Mouse (Mus musculus): ENCODE results near the gene Olfr1354.
"Not testable (repeated sequence)": the region's sequence is repeated elsewhere in the genome, so short reads cannot be mapped to it uniquely, and the experiment has no call there.

Gene Olfr1354

DNA sequence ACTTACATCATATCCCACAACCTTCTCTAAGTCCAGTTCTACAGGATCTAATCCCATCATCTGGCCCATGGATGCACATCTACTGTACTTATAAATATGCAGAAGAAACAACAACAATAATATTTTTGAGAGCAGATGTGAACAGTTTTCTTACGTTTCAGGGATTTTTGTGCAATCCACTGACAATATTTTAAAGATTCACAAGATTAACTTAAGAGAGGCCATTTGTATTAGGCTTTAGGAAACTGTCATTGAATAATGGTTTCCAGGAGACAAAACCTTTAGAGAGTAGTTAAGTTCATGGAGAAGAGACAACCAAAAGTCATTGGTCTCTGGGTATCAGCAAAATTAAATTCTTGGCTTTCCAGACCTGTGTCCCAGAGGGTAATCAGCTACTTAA, at the start of gene Olfr1354:
Gene Olfr1354, plus strand, starts transcription at position 301 of the 400 bp plus-strand sequence.
- not testable (repeated sequence) for DNase-seq (ENCODE audit: extremely low read depth, low read depth, low spot score)

DNA sequence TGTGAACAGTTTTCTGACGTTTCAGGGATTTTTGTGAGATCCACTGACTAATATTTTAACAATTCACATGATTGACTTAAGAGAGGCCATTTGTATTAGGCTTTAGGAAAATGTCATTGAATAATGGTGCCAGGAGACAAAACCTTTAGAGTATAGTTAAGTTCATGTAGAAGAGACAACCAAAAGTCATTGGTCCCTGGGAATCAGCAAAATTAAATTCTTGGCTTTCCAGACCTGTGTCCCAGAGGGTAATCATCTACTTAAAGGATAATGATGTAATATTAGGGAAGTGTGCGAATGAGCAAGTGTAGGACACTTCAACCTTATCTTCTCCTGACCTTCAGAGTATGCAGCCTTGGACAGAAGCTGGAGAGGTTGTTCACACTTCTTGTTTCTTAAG, 37.7 kb upstream of the Olfr1354 start, which contains the start of gene Olfr1355:
Gene Olfr1355, plus strand, starts transcription at position 301 of the 400 bp plus-strand sequence.
- DNase-seq (ENCODE audit: extremely low read depth, low read depth, low spot score), result no peak

DNA sequence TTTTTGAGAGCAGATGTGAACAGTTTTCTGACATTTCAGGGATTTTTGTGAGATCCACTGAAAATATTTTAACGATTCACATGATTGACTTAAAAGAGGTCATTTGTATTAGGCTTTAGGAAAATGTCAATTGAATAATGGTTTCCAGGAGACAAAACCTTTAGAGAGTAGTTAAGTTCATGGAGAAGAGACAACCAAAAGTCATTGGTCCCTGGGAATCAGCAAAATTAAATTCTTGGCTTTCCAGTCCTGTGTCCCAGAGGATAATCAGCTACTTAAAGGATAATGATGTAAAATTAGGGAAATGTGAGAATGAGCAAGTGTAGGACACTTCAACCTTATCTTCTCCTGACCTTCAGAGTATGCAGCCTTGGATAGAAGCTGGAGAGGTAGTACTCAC, 37.4 kb downstream of the Olfr1354 start, which contains the start of gene Olfr8:
Gene Olfr8, plus strand, starts transcription at position 301 of the 400 bp plus-strand sequence.
- not testable (repeated sequence) for DNase-seq (ENCODE audit: extremely low read depth, low read depth, low spot score)

DNA sequence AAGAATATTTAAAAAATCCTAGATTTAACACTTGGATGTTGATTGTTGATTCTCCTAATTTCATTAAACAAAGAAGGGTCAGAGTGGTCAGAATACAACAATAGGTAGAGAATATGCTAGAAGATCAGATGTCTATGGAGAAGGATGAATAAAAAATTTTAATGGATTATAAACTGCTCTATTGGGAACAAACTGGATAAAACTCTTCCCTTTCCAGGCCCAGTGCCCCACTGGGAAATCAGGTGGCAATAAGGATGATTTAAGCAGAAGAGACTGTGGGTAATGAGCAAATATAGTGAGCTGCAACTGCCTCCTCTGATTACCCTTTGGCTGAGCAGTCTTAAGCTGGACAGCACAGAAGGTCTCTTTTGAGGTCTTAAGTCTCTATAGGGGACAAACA, 50.0 kb downstream of the Olfr1354 start, which contains the start of gene Olfr1353:
Gene Olfr1353, plus strand, starts transcription at position 301 of the 400 bp plus-strand sequence.
- DNase-seq (ENCODE audit: extremely low read depth, low read depth, low spot score), result not testable (repeated sequence)

Measured in fat pad, adult 2 months (tissue).